Mouse (Mus musculus): ENCODE data around the gene Mycn.

- TF ChIP-seq CTCF (IDR thresholded peaks at IDR 0.05; ENCODE audit: low read depth, low read length), result no peak
- no peak for TF ChIP-seq POLR2A (IDR thresholded peaks at IDR 0.05; ENCODE audit: extremely low read depth, insufficient read depth, low read length)
These were observed 4.0 kb downstream of the Mycn start for GRCm38 (mm10) chr12:12937746-12938145.

Measured in liver, adult 2 months (tissue).